Mouse (Mus musculus) myocyte (in vitro differentiated cells): ENCODE data around the gene Adarb2.

ENCODE experiments used
- E2F4 ChIP-seq: IDR thresholded peaks from one replicate; pipeline ENCODE4 v1.6.1; 2011; ENCODE audit warnings: mild to moderate bottlenecking, control low read depth, moderate library complexity; ENCODE audit not compliant: insufficient read depth
- MAX ChIP-seq: IDR thresholded peaks from one replicate; pipeline ENCODE4 v1.6.1; 2011; ENCODE audit warnings: low read depth, mild to moderate bottlenecking, control low read depth
- MYOG ChIP-seq, 3 experiments: IDR thresholded peaks; one replicate each; pipeline ENCODE4 v1.6.1; 2011; ENCODE audit warnings: control low read depth in 2 of 3, low read depth in 2 of 3, mild to moderate bottlenecking in 2 of 3; ENCODE audit not compliant: insufficient read length in 2 of 3, control insufficient read depth in 1 of 3, insufficient read depth in 1 of 3
- POLR2A ChIP-seq: IDR thresholded peaks from one replicate; pipeline ENCODE4 v1.6.1; 2011; ENCODE audit warnings: low read depth, mild to moderate bottlenecking, control low read depth, moderate library complexity; ENCODE audit not compliant: insufficient read length

DNA sequence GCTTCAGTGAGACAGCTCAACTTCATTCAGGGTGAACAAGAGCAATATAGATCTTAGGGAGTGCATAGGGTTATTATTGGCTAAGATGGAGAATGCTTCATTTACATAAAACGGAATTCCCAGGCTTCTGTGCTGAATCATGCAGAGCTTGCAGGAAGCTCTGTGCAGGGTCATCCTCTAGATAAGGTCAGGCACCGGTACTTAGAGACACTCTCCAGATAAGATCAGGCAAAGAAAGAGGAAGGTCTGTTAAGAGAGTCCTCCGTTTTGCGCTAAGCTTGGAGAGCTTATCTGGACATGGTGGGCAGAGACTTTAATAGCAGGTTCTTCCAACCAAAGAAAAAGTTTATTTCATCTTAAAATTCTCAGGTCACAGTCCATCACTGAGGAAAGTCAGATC, 542.9 kb downstream of the Adarb2 start:
- TF ChIP-seq POLR2A (no peak), MYOG (IDR thresholded peaks at IDR 0.05; ENCODE audit: control insufficient read depth in 1 of 3, insufficient read depth in 1 of 3, insufficient read length in 2 of 3, low read depth in 2 of 3) (no peak), E2F4 (no peak), MAX (no peak)
